Mouse (Mus musculus): ENCODE results near the gene Gdpd5. TPM values are rescaled to one million over a fixed set of nuclear protein-coding genes. Genes with fewer than 3 reads are reported as not detected.

The Gdpd5 gene
- total and polyA plus RNA-seq, 3 experiments: 0.15 to 0.26 TPM; not detected in 1

DNA sequence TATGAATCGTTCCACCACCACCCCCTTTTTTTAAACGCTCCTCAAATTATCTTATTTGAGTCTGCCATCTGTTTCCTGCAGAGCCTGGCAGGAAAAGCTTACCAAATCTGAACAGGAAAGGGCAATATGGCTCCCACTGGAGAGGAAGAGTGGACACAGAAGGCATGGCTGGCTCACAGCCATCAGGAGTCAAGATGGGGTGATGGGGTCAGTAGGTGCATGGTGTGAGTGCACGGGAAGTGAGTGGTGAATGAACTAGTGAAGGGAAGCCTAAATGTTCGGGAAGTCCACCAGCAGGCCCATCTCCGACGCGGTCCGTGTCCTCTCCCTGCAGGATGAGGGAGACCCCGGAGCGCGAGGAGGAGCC lies 86.7 kb downstream of the Gdpd5 start:
- Histone ChIP-seq H3K36me3 (ENCODE audit: control insufficient read depth in 1 of 2, insufficient read depth in 2 of 2, low read length in 2 of 2) (no peaks in the 10 kb centered on the region), H3K27ac (ENCODE audit: control insufficient read depth, low read depth, low read length) (no peak overlapping the region), H3K9me3 (replicated peaks; ENCODE audit: insufficient read depth, low read length) (no peaks in the 10 kb centered on the region), H3K9ac (ENCODE audit: control insufficient read depth, low read depth, low read length, poor library complexity, severe bottlenecking) (no peak overlapping the region), H3K4me3 (ENCODE audit: control insufficient read depth in 1 of 2, insufficient read depth in 1 of 2, low read depth in 2 of 2, low read length in 2 of 2) (no peak overlapping the region), H3K27me3 (ENCODE audit: control insufficient read depth in 1 of 2, insufficient read depth in 2 of 2, low read length in 2 of 2) (no peaks in the 10 kb centered on the region), H3K79me2 (ENCODE audit: control insufficient read depth, insufficient read depth, low read length, poor library complexity) (no peaks in the 10 kb centered on the region), H3K4me1 (ENCODE audit: control insufficient read depth in 1 of 2, insufficient read depth in 2 of 2, low read length in 2 of 2) (no peaks in the 10 kb centered on the region)
- no peak for TF ChIP-seq TBP (IDR thresholded peaks at IDR 0.05; ENCODE audit: low read depth, low read length)
- no peak for TF ChIP-seq NELFE (IDR thresholded peaks at IDR 0.05; ENCODE audit: low read depth, low read length)
- no peak for TF ChIP-seq MYB (IDR thresholded peaks at IDR 0.05; ENCODE audit: low read depth, low read length)
- TF ChIP-seq BHLHE40 (IDR thresholded peaks at IDR 0.05; ENCODE audit: borderline replicate concordance, low read depth, low read length): no peak
- no peak for TF ChIP-seq RAD21 (IDR thresholded peaks at IDR 0.05; ENCODE audit: low read depth, low read length)
- no peak for TF ChIP-seq GATA1 (IDR thresholded peaks at IDR 0.05; ENCODE audit: low read depth, low read length)
- TF ChIP-seq UBTF (IDR thresholded peaks at IDR 0.05; ENCODE audit: borderline replicate concordance, insufficient read depth, low read depth, low read length): no peak
- TF ChIP-seq ZNF384 (IDR thresholded peaks at IDR 0.05; ENCODE audit: low read depth, low read length): no peak
- TF ChIP-seq EP300 (IDR thresholded peaks at IDR 0.05; ENCODE audit: low read depth in 1 of 2, low read length in 2 of 2): no peak
- DNase-seq (ENCODE audit: low read depth, low spot score): no peak

DNA sequence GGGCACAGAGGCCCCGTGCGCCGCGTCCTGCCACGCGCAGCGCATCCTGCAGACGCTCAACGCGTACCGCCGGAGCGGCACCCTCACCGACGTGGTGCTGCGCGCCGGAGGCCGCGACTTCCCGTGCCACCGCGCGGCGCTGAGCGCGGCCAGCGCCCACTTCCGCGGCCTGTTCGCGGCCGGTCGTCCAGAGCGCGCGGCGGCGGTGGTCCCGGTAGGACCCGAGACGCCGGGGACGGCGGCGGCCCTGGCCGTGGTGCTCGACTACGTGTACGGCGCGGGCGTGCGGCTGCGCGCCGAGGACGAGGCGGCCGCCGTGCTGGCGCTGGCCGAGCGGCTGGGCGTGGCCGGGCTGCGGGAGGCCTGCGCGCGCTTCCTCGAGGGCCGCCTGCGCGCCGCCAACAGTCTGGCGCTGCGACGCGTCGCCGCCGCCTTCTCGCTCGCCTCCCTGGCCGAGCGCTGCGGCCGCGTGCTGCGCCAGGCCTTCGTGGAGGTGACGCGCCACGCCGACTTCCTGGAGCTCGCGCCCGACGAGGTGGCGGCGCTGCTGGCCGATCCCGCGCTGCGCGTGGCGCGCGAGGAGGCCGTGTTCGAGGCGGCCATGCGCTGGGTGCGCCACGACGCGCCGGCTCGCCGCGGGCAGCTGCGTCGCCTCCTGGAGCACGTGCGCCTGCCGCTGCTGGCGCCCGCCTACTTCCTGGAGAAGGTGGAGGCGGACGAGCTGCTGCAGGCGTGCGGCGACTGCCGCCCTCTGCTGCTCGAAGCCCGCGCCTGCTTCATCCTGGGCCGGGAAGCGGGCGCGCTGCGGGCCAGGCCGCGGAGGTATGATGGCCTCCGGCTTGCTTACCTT lies 87.3 kb downstream of the Gdpd5 start:
- DNase-seq (ENCODE audit: low read depth, low spot score): no peak
- Histone ChIP-seq H3K79me2 (ENCODE audit: control insufficient read depth, insufficient read depth, low read length, poor library complexity) (no peaks in the 10 kb centered on the region), H3K4me3 (ENCODE audit: control insufficient read depth in 1 of 2, insufficient read depth in 1 of 2, low read depth in 2 of 2, low read length in 2 of 2) (no peak overlapping the region), H3K4me1 (ENCODE audit: control insufficient read depth in 1 of 2, insufficient read depth in 2 of 2, low read length in 2 of 2) (no peaks in the 10 kb centered on the region), H3K27ac (ENCODE audit: control insufficient read depth, low read depth, low read length) (no peak overlapping the region), H3K27me3 (ENCODE audit: control insufficient read depth in 1 of 2, insufficient read depth in 2 of 2, low read length in 2 of 2) (no peaks in the 10 kb centered on the region), H3K36me3 (ENCODE audit: control insufficient read depth in 1 of 2, insufficient read depth in 2 of 2, low read length in 2 of 2) (no peaks in the 10 kb centered on the region), H3K9me3 (replicated peaks; ENCODE audit: insufficient read depth, low read length) (no peaks in the 10 kb centered on the region), H3K9ac (ENCODE audit: control insufficient read depth, low read depth, low read length, poor library complexity, severe bottlenecking) (no peak overlapping the region)
- TF ChIP-seq JUND (IDR thresholded peaks at IDR 0.05; ENCODE audit: low read depth, low read length): no peak
- TF ChIP-seq MYC (IDR thresholded peaks at IDR 0.05; ENCODE audit: low read depth, low read length): no peak
- no peak for TF ChIP-seq UBTF (IDR thresholded peaks at IDR 0.05; ENCODE audit: borderline replicate concordance, insufficient read depth, low read depth, low read length)
- no peak for TF ChIP-seq RAD21 (IDR thresholded peaks at IDR 0.05; ENCODE audit: low read depth, low read length)
- TF ChIP-seq GABPA (IDR thresholded peaks at IDR 0.05; ENCODE audit: low read depth, low read length): no peak
- TF ChIP-seq USF1 (IDR thresholded peaks at IDR 0.05; ENCODE audit: low read depth, low read length): no peak
- no peak for TF ChIP-seq NRF1 (IDR thresholded peaks at IDR 0.05; ENCODE audit: insufficient read depth, low read depth, low read length, poor library complexity, severe bottlenecking)
- TF ChIP-seq EP300 (IDR thresholded peaks at IDR 0.05; ENCODE audit: low read depth in 1 of 2, low read length in 2 of 2): no peak
- TF ChIP-seq ZMIZ1 (IDR thresholded peaks at IDR 0.05; ENCODE audit: low read depth, low read length): no peak
- no peak for TF ChIP-seq TCF12 (IDR thresholded peaks at IDR 0.05; ENCODE audit: low read depth, low read length)
- no peak for TF ChIP-seq TBP (IDR thresholded peaks at IDR 0.05; ENCODE audit: low read depth, low read length)
- no peak for TF ChIP-seq CTCF (IDR thresholded peaks at IDR 0.05 in 2 of 3, conservative IDR thresholded peaks at IDR 0.05 in 1 of 3; ENCODE audit: control insufficient read depth in 1 of 3, insufficient read depth in 1 of 3, low read depth in 2 of 3, low read length in 3 of 3, poor library complexity in 1 of 3, severe bottlenecking in 1 of 3)
